Mouse (Mus musculus) CH12.LX (cell line): ENCODE measurements around the gene Jun. TPM values are rescaled to one million over a fixed set of nuclear protein-coding genes. Genes with fewer than 3 reads are reported as not detected.

Source experiments
- DNase-seq: peaks from one replicate; pipeline ENCODE4 v3.0.0-alpha.2; 2013; ENCODE audit errors: extremely low read depth
- H3K27ac ChIP-seq: 2 replicates; pipeline ENCODE4 v1.5.1; 2012; ENCODE audit warnings: low read depth, mild to moderate bottlenecking, control low read depth, moderate library complexity; ENCODE audit not compliant: insufficient read depth
- H3K27me3 ChIP-seq: replicated peaks from 2 replicates; pipeline ENCODE3; 2012; ENCODE audit warnings: inconsistent platforms
- H3K36me3 ChIP-seq, 2 experiments: replicated peaks in 1 of 2; 2 replicates each; pipeline versions ENCODE3 to v1.6.1; 2012; ENCODE audit warnings: inconsistent platforms in 1 of 2, low read length in 1 of 2, mild to moderate bottlenecking in 1 of 2, mixed read lengths in 1 of 2, moderate library complexity in 1 of 2; ENCODE audit not compliant: control insufficient read depth in 1 of 2, insufficient read depth in 1 of 2
- H3K4me1 ChIP-seq, 2 experiments: 2 replicates each; pipeline ENCODE4 v1.6.1; 2012; ENCODE audit warnings: inconsistent platforms in 1 of 2, moderate library complexity in 1 of 2; ENCODE audit not compliant: insufficient read depth in 2 of 2, control insufficient read depth in 1 of 2
- H3K4me2 ChIP-seq: 2 replicates; pipeline ENCODE4 v1.6.1; 2012; ENCODE audit warnings: low read depth, mild to moderate bottlenecking, control low read depth; ENCODE audit not compliant: poor library complexity, insufficient read depth, severe bottlenecking
- H3K4me3 ChIP-seq, 3 experiments: fragments of 150-350 bp in 1 of 3; sonication (generic) in 1 of 3; replicated peaks in 1 of 3; 2 replicates each; pipeline versions ENCODE3 to v1.5.1; 2011 to 2012; ENCODE audit warnings: low read depth in 2 of 3, low read length in 2 of 3, mild to moderate bottlenecking in 2 of 3, moderate library complexity in 2 of 3, control low read depth in 1 of 3, improper control_type of control experiment in 1 of 3, inconsistent platforms in 1 of 3, mixed read lengths in 1 of 3; ENCODE audit not compliant: poor library complexity in 1 of 3
- H3K79me2 ChIP-seq: replicated peaks from 2 replicates; pipeline ENCODE4 v1.6.1; 2012; ENCODE audit warnings: mild to moderate bottlenecking, moderate library complexity; ENCODE audit not compliant: control insufficient read depth, poor library complexity, insufficient read depth, severe bottlenecking; ENCODE audit errors: extremely low read depth
- H3K9ac ChIP-seq: 2 replicates; pipeline ENCODE4 v1.6.1; 2012; ENCODE audit warnings: low read depth, mild to moderate bottlenecking, control low read depth, moderate library complexity; ENCODE audit not compliant: insufficient read depth
- H3K9me3 ChIP-seq: replicated peaks from 2 replicates; pipeline ENCODE3; 2012; ENCODE audit warnings: low read length, inconsistent platforms, mixed read lengths
- BHLHE40 ChIP-seq: IDR thresholded peaks from 2 replicates; pipeline ENCODE4 v1.6.1; 2011; ENCODE audit warnings: mild to moderate bottlenecking, low read depth, low read length, improper control_type of control experiment
- CHD1 ChIP-seq: IDR thresholded peaks from 2 replicates; pipeline ENCODE4 v1.6.1; 2012; ENCODE audit warnings: low read depth, low read length, improper control_type of control experiment, inconsistent platforms
- CHD2 ChIP-seq: IDR thresholded peaks from 2 replicates; pipeline ENCODE4 v1.6.1; 2011; ENCODE audit warnings: low read length, improper control_type of control experiment
- ELF1 ChIP-seq: IDR thresholded peaks from 2 replicates; pipeline ENCODE4 v1.6.1; 2014; ENCODE audit warnings: low read depth, mild to moderate bottlenecking, inconsistent platforms, low read length, improper control_type of control experiment
- EP300 ChIP-seq: IDR thresholded peaks from 2 replicates; pipeline ENCODE4 v1.6.1; 2011; ENCODE audit warnings: low read length, improper control_type of control experiment
- ETS1 ChIP-seq: conservative IDR thresholded peaks from 2 replicates; pipeline ENCODE4 v1.6.1; 2012; ENCODE audit warnings: low read depth, mild to moderate bottlenecking, inconsistent platforms, low read length, improper control_type of control experiment, moderate library complexity
- HCFC1 ChIP-seq: IDR thresholded peaks from 2 replicates; pipeline ENCODE4 v1.6.1; 2012; ENCODE audit warnings: low read depth, mild to moderate bottlenecking, inconsistent platforms, low read length, improper control_type of control experiment
- IRF4 ChIP-seq: IDR thresholded peaks from 2 replicates; pipeline ENCODE4 v1.6.1; 2014; ENCODE audit warnings: low read depth, mild to moderate bottlenecking, inconsistent platforms, low read length, improper control_type of control experiment
- JUN ChIP-seq: IDR thresholded peaks from 2 replicates; pipeline ENCODE4 v1.6.1; 2011; ENCODE audit warnings: low read depth, mild to moderate bottlenecking, low read length, improper control_type of control experiment, moderate library complexity; ENCODE audit not compliant: insufficient read depth
- KAT2A ChIP-seq: IDR thresholded peaks from 2 replicates; pipeline ENCODE4 v1.6.1; 2012; ENCODE audit warnings: low read length, improper control_type of control experiment, inconsistent platforms; ENCODE audit not compliant: insufficient replicate concordance
- MAFK ChIP-seq: IDR thresholded peaks from 2 replicates; pipeline ENCODE4 v1.6.1; 2011; ENCODE audit warnings: low read length, improper control_type of control experiment; ENCODE audit not compliant: insufficient replicate concordance
- MAX ChIP-seq: IDR thresholded peaks from 2 replicates; pipeline ENCODE4 v1.6.1; 2011; ENCODE audit warnings: low read length, improper control_type of control experiment
- MEF2A ChIP-seq: IDR thresholded peaks from 2 replicates; pipeline ENCODE4 v1.6.1; 2014; ENCODE audit warnings: low read depth, mild to moderate bottlenecking, inconsistent platforms, low read length, improper control_type of control experiment, borderline replicate concordance
- MXI1 ChIP-seq: IDR thresholded peaks from 2 replicates; pipeline ENCODE4 v1.6.1; 2011; ENCODE audit warnings: mild to moderate bottlenecking, low read depth, low read length, improper control_type of control experiment
- MYC ChIP-seq: IDR thresholded peaks from 2 replicates; pipeline ENCODE4 v1.6.1; 2011; ENCODE audit warnings: low read depth, mild to moderate bottlenecking, improper control_type of control experiment, low read length
- NELFE ChIP-seq: IDR thresholded peaks from 2 replicates; pipeline ENCODE4 v1.6.1; 2011; ENCODE audit warnings: low read depth, low read length, improper control_type of control experiment
- NRF1 ChIP-seq: IDR thresholded peaks from 2 replicates; pipeline ENCODE4 v1.6.1; 2014; ENCODE audit warnings: low read depth, mild to moderate bottlenecking, inconsistent platforms, low read length, improper control_type of control experiment, moderate library complexity
- POLR2A ChIP-seq: IDR thresholded peaks from 2 replicates; pipeline ENCODE4 v1.6.1; 2011; ENCODE audit warnings: low read depth, mild to moderate bottlenecking, improper control_type of control experiment, low read length
- RCOR1 ChIP-seq: conservative IDR thresholded peaks from 2 replicates; pipeline ENCODE4 v1.6.1; 2012; ENCODE audit warnings: low read depth, mild to moderate bottlenecking, inconsistent platforms, low read length, improper control_type of control experiment
- TCF12 ChIP-seq: IDR thresholded peaks from 2 replicates; pipeline ENCODE4 v1.6.1; 2014; ENCODE audit warnings: low read depth, mild to moderate bottlenecking, inconsistent platforms, low read length, improper control_type of control experiment
- USF1 ChIP-seq: IDR thresholded peaks from 2 replicates; pipeline ENCODE4 v1.6.1; 2014; ENCODE audit warnings: low read depth, mild to moderate bottlenecking, inconsistent platforms, low read length, improper control_type of control experiment
- USF2 ChIP-seq: conservative IDR thresholded peaks from 2 replicates; pipeline ENCODE4 v1.6.1; 2011; ENCODE audit warnings: low read depth, low read length, improper control_type of control experiment
- ZMIZ1 ChIP-seq: IDR thresholded peaks from 2 replicates; pipeline ENCODE4 v1.6.1; 2012; ENCODE audit warnings: low read depth, mild to moderate bottlenecking, inconsistent platforms, low read length, improper control_type of control experiment
- dilution Hi-C: fragments of 300-500 bp; cut with MboI; formaldehyde crosslinking; loops from 2 replicates; pipeline ENCODE4 v1.14.3; 2020; ENCODE audit warnings: low sequenced_read_pairs; ENCODE audit not compliant: extremely low pct_unique_long_range_greater_than_20kb, extremely low pct_ligation_motif_present
- in situ Hi-C: fragments of 300-500 bp; cut with MboI; formaldehyde crosslinking; loops from 3 replicates; pipeline ENCODE4 v1.14.3; 2019; ENCODE audit warnings: low sequenced_read_pairs, low pct_ligation_motif_present, low pct_unique_long_range_greater_than_20kb, mixed read lengths
- polyA plus RNA-seq: library from polyadenylated mRNA; unstranded; fragments of >175 nt; gene quantifications from 2 replicates; pipeline ENCODE4 v1.2.1, GENCODE M21; 2012; ENCODE audit warnings: low read depth; ENCODE audit not compliant: insufficient read length
- total RNA-seq, 2 experiments: library from RNA; depleted of rRNA; stranded (reverse); fragments of 300-350 nt in 1 of 2; fragments of >200 nt in 1 of 2; gene quantifications; 2 replicates each; pipeline ENCODE4 v1.2.3; 2012 to 2014

The Jun gene
- total and polyA plus RNA-seq, 3 experiments: 7.2 to 15.0 (median 10.4) TPM

DNA sequence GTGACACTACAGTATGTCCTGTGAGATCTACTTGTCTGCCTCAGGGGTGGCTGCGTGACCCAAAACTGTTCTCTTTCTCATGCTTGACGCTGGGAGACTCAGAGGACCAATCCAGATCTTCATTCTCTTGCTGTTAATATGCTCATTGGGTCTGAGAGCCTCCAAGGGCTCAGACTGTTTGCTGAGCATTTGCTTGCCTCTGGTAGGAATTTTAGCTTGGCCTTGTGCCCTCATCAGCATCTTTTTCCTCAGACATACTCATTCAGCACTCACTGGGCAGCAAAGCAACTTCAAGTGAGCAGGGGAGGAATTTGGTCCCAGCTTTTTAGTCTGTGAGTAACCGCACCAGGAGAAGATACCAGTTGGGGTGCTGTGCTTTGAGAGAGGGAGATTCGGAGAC, 40.5 kb upstream of the Jun start:
- no peaks in the 10 kb centered on the region for H3K9me3 ChIP-seq

DNA sequence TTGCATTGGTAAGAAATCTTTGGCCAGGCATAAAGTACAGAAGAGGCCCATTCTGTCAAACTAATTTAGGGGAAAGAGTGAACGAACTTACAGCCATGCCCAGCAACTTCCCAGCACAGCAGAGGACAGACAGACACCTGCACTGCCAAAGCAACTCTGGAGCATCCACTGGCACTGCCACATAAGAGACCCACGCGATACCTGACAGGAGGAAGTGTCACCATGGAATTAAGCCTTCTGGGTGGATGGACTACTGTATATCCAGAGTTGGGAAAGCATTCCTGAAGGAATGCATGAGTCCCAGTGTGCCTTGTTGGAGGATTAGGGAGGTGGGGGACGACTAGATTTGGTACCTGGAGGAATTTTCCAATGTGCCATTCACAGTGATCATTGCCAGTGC, 39.5 kb upstream of the Jun start:
- TF ChIP-seq MAFK: no peak
- no peak for TF ChIP-seq MAX
- TF ChIP-seq IRF4: no peak
- no peak for TF ChIP-seq ZMIZ1
- no peak for TF ChIP-seq EP300
- no peak for TF ChIP-seq CHD1
- TF ChIP-seq MXI1: no peak
- TF ChIP-seq USF1: no peak
- TF ChIP-seq KAT2A: no peak
- no peak for TF ChIP-seq JUN
- TF ChIP-seq MYC: no peak
- no peak for TF ChIP-seq ELF1
- no peak for TF ChIP-seq RCOR1
- TF ChIP-seq ETS1: no peak
- TF ChIP-seq TCF12: no peak
- TF ChIP-seq MEF2A: no peak
- TF ChIP-seq BHLHE40: no peak
- no peak for TF ChIP-seq POLR2A
- no peak for TF ChIP-seq NRF1
- no peak for TF ChIP-seq CHD2
- dilution Hi-C loops (no loop called here), in situ Hi-C loops (no loop called here)
- Histone ChIP-seq H3K9ac (no peak overlapping the region), H3K4me3 (no peak overlapping the region), H3K36me3 (no peaks in the 10 kb centered on the region), H3K79me2 (no peaks in the 10 kb centered on the region), H3K27ac (no peak overlapping the region), H3K4me1 (peaks cover 0 to 4% of the 10 kb centered on the region in 2 experiments; a peak in 1 of 4 replicates), H3K27me3 (no peaks in the 10 kb centered on the region), H3K4me2 (no peak overlapping the region), H3K9me3 (no peaks in the 10 kb centered on the region)
- DNase-seq: no peak

More for the DNA sequence above, 40.5 kb upstream of the Jun start:
- no peaks in the 10 kb centered on the region for H3K36me3 ChIP-seq
- H3K9ac ChIP-seq: no peak overlapping the region
- no peak overlapping the region for H3K27ac ChIP-seq
- no peak overlapping the region for H3K4me2 ChIP-seq
- peaks cover 0 to 4% of the 10 kb centered on the region in 2 experiments; a peak in 1 of 4 replicates for H3K4me1 ChIP-seq
- in situ Hi-C loops: no loop called here
- DNase-seq: no peak
- H3K4me3 ChIP-seq: no peak overlapping the region
- TF ChIP-seq TCF12: no peak
- no peak for TF ChIP-seq MAX
- TF ChIP-seq ETS1: no peak
- no peak for TF ChIP-seq USF2
- TF ChIP-seq ELF1: no peak
- no peak for TF ChIP-seq ZMIZ1
- no peak for TF ChIP-seq NELFE
- TF ChIP-seq HCFC1: no peak
- TF ChIP-seq, all 38 proteins: peak for 0
- H3K79me2 ChIP-seq: no peaks in the 10 kb centered on the region
- dilution Hi-C loops: no loop called here
- no peaks in the 10 kb centered on the region for H3K27me3 ChIP-seq
